Mouse (Mus musculus): ENCODE results near the gene Spata25. TPM values are rescaled to one million over a fixed set of nuclear protein-coding genes. Genes with fewer than 3 reads are reported as not detected.
"Not testable (repeated sequence)": the region's sequence is repeated elsewhere in the genome, so short reads cannot be mapped to it uniquely, and the experiment has no call there.

The Spata25 gene
- total RNA-seq, 1 experiment from 2014 or later, result not detected

DNA sequence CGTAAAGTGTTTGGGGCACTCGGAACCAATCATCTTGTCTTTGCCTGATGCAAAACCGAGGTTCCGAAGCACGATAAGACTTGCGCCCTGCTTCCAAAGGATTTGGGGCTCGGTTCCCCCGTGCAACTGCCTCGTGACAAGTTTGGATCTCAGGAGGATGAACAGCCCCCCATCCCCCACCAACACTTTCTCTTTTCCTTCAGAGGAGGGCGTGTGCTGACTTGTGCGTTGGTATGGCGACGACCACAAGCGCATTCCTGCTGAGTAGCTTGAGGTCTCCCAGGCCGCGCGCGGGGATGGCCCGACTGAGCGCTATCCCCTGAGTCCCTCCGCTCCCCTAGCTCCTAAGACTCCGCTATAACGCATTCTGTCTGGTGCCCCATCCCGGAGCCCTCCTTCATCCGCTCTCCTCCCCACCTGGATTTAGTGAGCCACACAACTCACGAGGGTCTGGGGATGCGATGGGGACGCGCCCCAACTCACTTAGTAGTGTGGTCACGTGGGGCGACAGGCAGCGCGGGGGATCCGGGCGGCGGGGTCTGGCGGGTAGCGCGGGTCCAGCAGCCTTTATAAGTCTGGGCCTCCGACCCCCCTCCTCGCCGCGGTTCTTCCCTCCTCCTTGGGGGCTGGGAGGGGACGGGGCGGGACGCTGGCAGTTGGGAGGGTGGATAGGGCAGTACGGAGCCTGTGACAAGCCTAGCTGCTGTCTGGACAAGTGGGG lies 28.9 kb upstream of the Spata25 start, which contains the start of gene Pltp:
Pltp (minus strand) TSS at position 611 of the 721 bp plus-strand sequence.
- peak; percentile 59 to 64; a peak in 3 of 4 replicates for ATAC-seq (replicated peaks in 1 of 2; ENCODE audit: insufficient read depth in 1 of 2, low FRiP score in 2 of 2, low TSS enrichment in 1 of 2, low read depth in 1 of 2, poor library complexity in 2 of 2, severe bottlenecking in 2 of 2)

DNA sequence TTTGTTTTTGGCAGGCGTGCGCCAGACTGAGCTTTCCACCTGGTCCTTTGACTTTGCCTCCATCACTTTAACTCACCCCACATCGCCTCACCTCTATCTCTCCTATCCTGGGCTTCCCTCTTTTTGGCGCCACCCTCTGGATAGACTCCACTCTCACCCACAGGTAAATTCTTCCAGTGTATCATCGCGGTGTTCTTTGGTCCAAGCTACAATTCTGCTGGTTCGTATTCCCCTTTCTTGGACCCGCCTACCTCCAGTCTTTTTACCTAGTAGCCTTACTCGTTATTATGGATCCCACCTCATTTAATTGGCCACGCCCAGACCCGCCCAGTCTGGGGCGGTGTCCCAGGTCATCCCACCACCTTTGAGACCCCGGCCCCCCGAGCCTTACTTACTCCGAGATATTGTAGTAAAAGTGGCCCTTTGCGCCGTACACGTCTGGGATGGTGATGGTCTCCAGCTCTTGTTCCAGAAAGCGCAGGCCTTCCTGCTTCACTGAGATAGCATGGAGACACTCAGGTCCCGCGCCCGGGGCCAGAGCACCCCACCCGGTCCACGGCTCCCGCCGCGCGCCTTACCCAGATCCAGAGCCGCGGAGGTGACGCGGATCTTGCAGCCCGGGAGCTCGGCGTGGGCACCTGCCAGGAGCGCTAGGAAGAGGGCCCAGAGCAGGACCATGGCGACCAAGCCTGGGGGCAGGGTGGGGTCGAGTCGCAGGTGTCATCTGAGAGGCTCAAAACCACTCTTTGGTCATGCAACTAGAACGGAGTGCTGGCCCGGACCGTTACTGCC lies 28.2 kb upstream of the Spata25 start:
- ATAC-seq (replicated peaks in 1 of 2; ENCODE audit: insufficient read depth in 1 of 2, low FRiP score in 2 of 2, low TSS enrichment in 1 of 2, low read depth in 1 of 2, poor library complexity in 2 of 2, severe bottlenecking in 2 of 2), result no peak

DNA sequence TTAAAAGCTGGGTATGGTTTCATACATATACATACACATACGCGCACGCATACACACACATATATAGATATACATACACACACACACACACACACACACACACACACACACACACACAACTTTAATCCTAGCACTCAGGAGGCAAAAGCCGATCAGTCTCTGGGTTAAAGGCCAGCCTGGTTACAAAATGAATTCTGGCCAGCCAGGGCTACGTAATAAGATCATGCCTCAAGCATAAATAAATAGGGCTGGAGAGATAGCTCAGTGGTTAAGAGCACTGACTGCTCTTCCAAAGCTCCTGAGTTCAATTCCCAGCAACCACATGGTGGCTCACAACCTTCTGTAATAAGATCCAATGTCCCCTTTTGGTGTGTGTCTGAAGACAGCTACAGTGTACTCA lies 27.2 kb upstream of the Spata25 start:
- ATAC-seq (replicated peaks in 1 of 2; ENCODE audit: insufficient read depth in 1 of 2, low FRiP score in 2 of 2, low TSS enrichment in 1 of 2, low read depth in 1 of 2, poor library complexity in 2 of 2, severe bottlenecking in 2 of 2), result not testable (repeated sequence)

DNA sequence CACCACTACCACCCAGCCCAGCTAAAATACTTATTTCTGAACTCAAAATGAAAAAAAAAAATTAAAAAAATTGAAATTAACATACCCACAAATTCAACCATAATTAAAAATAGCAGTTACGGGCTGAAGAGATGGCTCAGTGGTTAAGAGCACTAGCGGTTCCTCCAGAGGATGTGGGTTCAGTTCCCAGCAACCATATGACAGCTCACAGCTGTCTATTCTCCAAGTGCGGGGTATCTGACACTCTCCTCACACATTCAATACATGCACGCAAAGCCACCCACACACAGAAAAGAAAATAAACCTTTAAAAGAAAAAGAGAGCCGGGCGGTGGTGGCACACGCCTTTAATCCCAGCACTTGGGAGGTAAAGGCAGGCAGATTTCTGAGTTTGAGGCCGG lies 21.7 kb upstream of the Spata25 start:
- no peak for ATAC-seq (replicated peaks in 1 of 2; ENCODE audit: insufficient read depth in 1 of 2, low FRiP score in 2 of 2, low TSS enrichment in 1 of 2, low read depth in 1 of 2, poor library complexity in 2 of 2, severe bottlenecking in 2 of 2)

DNA sequence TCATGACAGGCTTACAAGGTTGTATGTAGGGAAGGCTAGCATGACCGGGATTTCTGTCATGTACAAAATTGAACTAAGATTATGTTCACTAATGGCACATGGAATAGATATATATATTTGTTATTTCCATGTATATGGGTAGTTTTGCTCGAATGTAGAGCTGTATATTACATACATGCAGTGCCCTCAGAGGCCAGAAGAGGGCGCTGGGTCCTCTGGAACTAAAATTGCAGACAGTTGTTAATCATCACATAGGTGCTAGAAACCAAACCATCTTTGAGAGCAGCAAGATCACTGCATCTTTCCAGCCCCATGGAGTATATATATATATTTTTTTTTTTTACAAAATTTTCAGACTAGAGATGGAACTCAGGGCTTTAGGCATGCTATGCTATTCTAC lies 17.4 kb upstream of the Spata25 start:
- ATAC-seq (replicated peaks in 1 of 2; ENCODE audit: insufficient read depth in 1 of 2, low FRiP score in 2 of 2, low TSS enrichment in 1 of 2, low read depth in 1 of 2, poor library complexity in 2 of 2, severe bottlenecking in 2 of 2), result no peak

DNA sequence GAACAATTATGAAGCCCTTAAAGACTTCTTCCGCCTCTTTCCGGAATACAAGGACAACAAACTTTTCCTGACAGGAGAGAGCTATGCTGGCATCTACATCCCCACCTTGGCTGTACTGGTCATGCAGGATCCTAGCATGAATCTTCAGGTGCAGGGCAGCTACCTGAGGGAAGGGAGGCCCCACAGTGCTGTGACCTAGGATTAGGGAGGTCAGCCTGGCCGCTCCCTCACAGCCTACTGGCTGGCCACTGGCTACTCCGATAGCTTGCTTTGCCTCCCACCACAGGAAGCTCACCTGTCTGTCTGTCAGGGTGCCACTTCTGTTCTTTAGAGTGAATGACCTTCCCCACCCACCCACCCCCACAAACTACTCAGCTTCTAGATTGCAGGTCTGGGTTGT lies 6.8 kb upstream of the Spata25 start:
- ATAC-seq (replicated peaks in 1 of 2; ENCODE audit: insufficient read depth in 1 of 2, low FRiP score in 2 of 2, low TSS enrichment in 1 of 2, low read depth in 1 of 2, poor library complexity in 2 of 2, severe bottlenecking in 2 of 2), result no peak

DNA sequence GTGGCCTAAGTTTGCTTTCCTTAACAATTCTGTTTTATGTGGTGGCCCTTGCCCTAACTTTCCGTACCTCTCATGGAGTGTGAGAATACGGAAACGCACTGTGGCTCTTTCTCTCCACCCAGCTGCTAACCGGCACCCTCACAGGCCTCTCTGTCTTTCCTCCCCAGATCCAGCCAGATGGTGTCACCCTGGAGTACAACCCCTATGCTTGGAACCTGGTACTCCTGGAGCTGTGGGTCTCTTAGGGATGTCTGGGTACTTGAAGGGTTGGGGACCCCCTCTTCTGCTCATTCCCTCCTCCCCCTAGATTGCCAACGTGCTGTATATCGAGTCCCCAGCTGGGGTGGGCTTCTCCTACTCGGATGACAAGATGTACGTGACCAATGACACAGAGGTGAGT lies 6.2 kb upstream of the Spata25 start:
- ATAC-seq (replicated peaks in 1 of 2; ENCODE audit: insufficient read depth in 1 of 2, low FRiP score in 2 of 2, low TSS enrichment in 1 of 2, low read depth in 1 of 2, poor library complexity in 2 of 2, severe bottlenecking in 2 of 2), result no peak

DNA sequence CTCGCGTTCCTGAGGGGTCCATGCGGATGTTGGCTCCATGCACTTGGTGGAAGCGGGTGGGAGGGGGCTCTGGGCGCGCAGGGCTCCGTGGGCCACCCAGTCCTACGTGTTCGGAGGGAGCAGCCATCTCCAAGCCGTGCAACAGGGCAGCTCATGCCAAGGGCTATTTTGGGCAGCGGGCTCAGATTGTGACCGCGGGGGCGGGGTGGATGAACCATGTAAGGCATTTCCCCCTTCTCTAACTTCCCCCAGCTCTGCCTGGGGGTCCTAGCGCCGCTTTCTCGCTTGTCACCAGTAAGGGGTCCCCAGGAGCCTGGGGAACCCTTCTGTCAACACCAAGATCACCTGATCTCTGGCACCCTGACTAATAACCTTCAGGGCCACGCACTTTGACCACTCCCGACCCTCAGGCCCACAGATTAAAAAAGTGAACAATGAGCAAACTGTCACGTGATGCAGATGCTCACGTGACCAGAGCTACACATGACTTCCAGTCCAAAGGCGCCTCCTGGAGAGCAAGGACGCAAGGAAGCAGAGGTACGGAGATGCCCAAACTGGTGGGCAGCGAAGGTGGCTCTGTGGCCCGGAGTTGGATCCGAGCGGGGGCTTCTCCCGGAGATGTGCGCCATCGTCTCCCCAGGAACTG lies 5.1 kb upstream of the Spata25 start, which contains the start of gene Neurl2:
Neurl2 (minus strand) TSS at position 143 of the 646 bp plus-strand sequence.
- ATAC-seq (replicated peaks in 1 of 2; ENCODE audit: insufficient read depth in 1 of 2, low FRiP score in 2 of 2, low TSS enrichment in 1 of 2, low read depth in 1 of 2, poor library complexity in 2 of 2, severe bottlenecking in 2 of 2), result peak; percentile 38 to 62

DNA sequence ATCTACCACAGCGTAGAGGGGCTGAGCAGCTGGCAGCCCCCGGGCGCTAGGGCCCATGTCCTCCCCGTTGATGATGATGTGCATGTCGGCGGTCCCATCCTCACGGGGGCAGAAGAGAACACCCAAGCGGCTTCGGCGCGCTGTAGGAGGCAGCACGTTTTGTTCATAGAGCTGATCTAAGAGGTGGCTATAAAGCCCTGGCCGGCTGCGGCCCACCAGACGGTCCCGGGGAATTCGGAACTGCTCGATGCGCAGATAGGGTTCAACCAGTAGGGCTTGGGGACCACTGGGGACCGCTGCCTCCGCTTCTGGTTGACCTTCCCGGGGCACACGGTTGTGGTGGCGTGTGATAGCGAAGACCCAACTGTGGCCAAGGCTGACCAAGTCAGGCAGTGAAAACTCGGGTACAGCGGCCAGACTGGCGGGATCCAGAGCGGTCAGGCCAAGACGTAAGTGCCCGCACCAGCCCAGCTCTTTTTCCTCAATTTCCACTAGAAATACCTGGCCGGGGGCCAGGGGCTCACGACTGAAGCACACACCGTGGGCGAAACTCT lies 4.5 kb upstream of the Spata25 start, which contains the start of gene Ctsa:
Ctsa (plus strand) TSS at position 126 of the 554 bp plus-strand sequence.
- peak; percentile 78 to 80 for ATAC-seq (replicated peaks in 1 of 2; ENCODE audit: insufficient read depth in 1 of 2, low FRiP score in 2 of 2, low TSS enrichment in 1 of 2, low read depth in 1 of 2, poor library complexity in 2 of 2, severe bottlenecking in 2 of 2)

DNA sequence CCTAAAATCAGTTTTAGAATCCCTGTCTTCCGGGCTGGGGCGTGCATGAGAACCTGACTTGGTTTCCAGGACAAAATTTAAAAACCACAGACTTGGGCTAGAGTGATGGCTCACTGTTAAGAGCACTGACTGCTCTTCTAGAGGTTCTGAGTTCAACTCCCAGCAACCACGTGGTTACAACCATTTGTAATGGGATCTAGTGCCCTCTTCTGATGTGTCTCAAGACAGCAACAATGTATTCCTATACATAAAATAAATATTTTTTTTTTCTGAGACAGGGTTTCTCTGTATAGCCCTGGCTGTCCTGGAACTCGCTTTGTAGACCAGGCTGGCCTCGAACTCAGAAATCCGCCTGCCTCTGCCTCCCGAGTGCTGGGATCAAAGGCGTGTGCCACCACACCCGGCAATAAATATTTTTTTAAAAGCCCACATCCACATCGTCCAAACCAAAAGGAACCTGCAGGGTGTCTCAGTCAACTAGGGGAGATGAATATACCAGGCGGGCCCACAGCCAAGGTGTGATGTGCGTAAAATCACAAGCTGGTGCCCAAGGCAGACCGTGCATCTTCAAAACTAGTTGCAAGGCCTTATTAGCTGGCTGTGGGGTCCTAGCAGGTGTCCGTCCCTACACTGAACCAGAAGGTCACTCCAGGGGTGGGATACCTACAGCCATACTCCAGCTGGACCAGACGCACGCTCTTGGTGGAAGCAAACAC lies 3.9 kb upstream of the Spata25 start:
- no peak for ATAC-seq (replicated peaks in 1 of 2; ENCODE audit: insufficient read depth in 1 of 2, low FRiP score in 2 of 2, low TSS enrichment in 1 of 2, low read depth in 1 of 2, poor library complexity in 2 of 2, severe bottlenecking in 2 of 2)

DNA sequence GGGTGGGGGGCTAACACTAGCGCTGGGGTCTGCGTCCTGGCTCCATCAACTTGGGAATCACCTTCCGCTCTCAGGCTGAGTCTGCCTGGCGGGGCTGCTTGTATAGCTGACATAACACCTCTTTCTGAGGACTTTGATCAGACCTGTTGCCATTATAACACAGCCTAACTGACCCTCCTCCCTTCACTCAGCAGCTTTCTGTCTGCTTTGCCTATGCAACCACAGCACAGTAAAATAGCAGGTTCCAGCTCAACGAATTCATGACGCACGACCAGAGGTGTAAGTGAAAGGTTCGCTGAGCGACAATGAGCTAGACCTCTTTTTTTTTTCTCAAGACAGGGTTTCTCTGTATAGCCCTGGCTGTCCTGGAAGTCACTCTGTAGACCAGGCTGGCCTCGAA lies 2.7 kb upstream of the Spata25 start:
- no peak for ATAC-seq (replicated peaks in 1 of 2; ENCODE audit: insufficient read depth in 1 of 2, low FRiP score in 2 of 2, low TSS enrichment in 1 of 2, low read depth in 1 of 2, poor library complexity in 2 of 2, severe bottlenecking in 2 of 2)

DNA sequence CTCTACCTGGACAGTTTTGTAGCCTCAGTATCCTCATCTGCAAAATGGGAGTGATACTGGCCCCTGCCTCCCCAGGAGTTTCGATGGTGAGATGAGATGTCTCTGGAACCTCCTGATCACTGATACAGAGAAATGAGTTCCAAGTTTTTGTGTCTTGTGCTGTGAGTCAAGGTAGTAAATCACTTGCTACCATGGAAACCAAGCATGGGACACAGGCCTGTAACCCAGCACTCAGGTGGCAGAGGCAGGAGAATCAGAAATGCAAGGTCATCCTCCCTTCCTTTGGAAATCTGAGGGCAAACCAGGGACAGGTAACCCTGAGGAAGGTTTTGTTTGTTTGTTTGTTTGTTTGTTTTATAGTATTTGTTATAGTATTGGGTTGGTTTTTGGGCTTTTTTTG lies 753 bp upstream of the Spata25 start:
- ATAC-seq (replicated peaks in 1 of 2; ENCODE audit: insufficient read depth in 1 of 2, low FRiP score in 2 of 2, low TSS enrichment in 1 of 2, low read depth in 1 of 2, poor library complexity in 2 of 2, severe bottlenecking in 2 of 2), result no peak

DNA sequence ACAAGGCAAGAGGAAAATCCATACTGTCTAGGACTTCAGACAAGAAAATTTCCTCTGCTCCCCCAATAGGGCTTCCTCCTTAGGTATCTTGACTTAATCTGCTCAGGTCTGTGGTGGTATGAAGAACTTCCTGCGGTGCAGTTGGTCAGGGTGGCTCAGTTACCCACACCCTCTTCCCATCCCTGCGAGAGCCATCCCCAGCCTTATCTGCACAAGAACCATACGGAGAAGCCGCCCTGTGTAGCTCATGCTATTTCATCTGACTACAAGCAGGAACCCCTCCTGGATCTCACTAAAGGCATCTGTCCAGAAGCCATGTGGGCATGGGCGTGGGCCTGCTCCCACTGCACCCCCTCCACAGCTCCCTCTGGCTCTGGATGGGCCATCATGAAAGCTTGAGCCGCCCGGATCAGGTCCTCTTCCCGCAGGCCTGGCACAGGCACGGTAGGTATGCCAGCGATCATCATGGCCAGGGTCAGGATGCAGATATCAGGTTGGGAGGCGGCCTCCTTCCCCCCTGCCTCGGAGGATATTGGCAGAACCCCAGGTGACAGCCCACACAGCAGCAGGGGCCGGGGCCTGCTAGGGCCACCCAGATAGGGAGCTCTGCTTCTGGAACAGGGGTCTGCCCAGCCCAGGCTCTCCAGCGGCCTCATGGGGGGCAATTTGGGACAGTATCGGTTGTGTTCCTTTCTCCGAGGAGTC lies 1.0 kb downstream of the Spata25 start:
- ATAC-seq (replicated peaks in 1 of 2; ENCODE audit: insufficient read depth in 1 of 2, low FRiP score in 2 of 2, low TSS enrichment in 1 of 2, low read depth in 1 of 2, poor library complexity in 2 of 2, severe bottlenecking in 2 of 2), result no peak

DNA sequence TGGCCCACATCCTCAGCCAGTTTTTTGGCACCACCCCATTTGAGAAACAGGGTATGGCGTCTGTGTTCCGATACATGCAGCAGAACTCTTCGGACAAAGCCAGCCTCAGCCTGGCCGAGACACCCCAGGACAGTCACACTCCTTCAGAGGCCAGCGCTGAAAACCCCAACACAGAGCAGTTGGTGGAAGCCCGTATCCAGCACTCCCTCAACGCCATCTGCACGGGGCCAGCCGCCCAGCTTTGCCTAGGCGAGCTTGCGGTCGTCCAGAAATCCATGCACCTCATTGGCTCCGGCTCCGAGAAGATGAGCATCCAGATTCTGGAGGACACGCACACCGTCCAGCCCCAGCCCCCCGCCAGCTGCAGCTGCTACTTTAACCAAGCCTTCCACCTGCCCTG lies 2.8 kb downstream of the Spata25 start:
- no peak for ATAC-seq (replicated peaks in 1 of 2; ENCODE audit: insufficient read depth in 1 of 2, low FRiP score in 2 of 2, low TSS enrichment in 1 of 2, low read depth in 1 of 2, poor library complexity in 2 of 2, severe bottlenecking in 2 of 2)

DNA sequence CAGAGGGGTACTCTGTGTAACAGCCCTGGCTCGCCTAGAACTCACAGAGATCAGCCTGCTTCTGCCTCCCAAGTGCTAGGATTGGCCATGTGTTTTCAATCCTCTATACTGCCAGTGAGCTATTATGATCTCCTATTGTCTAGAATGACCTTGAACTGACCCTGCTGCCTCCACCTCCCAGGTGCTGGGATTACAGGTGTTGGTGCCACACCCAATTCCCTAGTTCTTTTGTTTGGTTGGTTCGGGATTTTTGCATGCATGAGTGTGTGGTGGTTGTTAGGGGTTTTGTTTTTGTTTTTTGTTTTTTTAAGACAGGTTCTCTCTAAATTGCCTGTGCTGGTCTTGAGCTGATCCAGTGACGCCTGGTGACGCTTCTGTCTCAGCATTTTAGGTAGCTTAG lies 4.4 kb downstream of the Spata25 start:
- ATAC-seq (replicated peaks in 1 of 2; ENCODE audit: insufficient read depth in 1 of 2, low FRiP score in 2 of 2, low TSS enrichment in 1 of 2, low read depth in 1 of 2, poor library complexity in 2 of 2, severe bottlenecking in 2 of 2), result no peak

DNA sequence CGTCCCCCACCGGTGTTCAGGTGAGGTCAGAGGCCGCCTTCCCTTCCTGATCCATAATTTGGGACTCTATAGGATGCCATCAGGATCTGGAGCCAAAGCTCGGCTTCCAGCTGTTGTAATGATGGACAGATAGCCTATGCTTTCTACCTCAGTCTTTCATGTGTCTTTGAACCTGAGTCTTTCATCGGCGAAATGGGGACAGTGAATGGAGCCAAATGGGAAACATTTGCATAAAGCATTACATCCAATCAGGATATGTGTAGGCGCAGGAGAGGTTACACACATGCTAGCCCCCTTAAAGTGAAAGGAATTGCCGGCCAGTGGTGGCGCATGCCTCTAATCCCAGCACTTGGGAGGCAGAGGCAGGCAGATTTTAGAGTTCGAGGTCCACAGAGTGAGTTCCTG lies 5.2 kb downstream of the Spata25 start:
- ATAC-seq (replicated peaks in 1 of 2; ENCODE audit: insufficient read depth in 1 of 2, low FRiP score in 2 of 2, low TSS enrichment in 1 of 2, low read depth in 1 of 2, poor library complexity in 2 of 2, severe bottlenecking in 2 of 2), result peak; percentile 14 to 33; a peak in 1 of 4 replicates
